Mouse (Mus musculus): Measurements from ENCODE around the gene Dcaf11. TPM values are rescaled to one million over a fixed set of nuclear protein-coding genes. Genes with fewer than 3 reads are reported as not detected.

The Dcaf11 gene
- total RNA-seq (2021) = 100 to 1,000 TPM; 147 to 152 TPM
- long read RNA-seq, experiment 1, transcript Dcaf11-201 (15 exons, 2,601 nt) = minor isoform, 8 of 150 reads
- long read RNA-seq, experiment 1, transcript Dcaf11-202 (15 exons, 2,538 nt) = major isoform, 25 of 150 reads
- long read RNA-seq, experiment 1, transcript Dcaf11-213 (15 exons, 2,593 nt) = minor isoform, 9 of 150 reads
- long read RNA-seq, experiment 1, transcript Dcaf11-206 (14 exons, 2,660 nt) = minor isoform, 18 of 150 reads
- long read RNA-seq, experiment 1, partial matches to known transcripts = 31 of 150 reads
- long read RNA-seq, experiment 1, other reads (novel, unspliced or antisense) = 53 of 150 reads
- long read RNA-seq, experiment 2, transcript Dcaf11-213 (15 exons, 2,593 nt) = minor isoform, 5 of 73 reads
- long read RNA-seq, experiment 2, transcript Dcaf11-206 (14 exons, 2,660 nt) = minor isoform, 10 of 73 reads
- long read RNA-seq, experiment 2, transcript Dcaf11-202 (15 exons, 2,538 nt) = major isoform, 15 of 73 reads
- long read RNA-seq, experiment 2, transcript Dcaf11-216 (15 exons, 2,624 nt) = minor isoform, 6 of 73 reads
- long read RNA-seq, experiment 2, partial matches to known transcripts = 10 of 73 reads
- long read RNA-seq, experiment 2, other reads (novel, unspliced or antisense) = 24 of 73 reads

DNA sequence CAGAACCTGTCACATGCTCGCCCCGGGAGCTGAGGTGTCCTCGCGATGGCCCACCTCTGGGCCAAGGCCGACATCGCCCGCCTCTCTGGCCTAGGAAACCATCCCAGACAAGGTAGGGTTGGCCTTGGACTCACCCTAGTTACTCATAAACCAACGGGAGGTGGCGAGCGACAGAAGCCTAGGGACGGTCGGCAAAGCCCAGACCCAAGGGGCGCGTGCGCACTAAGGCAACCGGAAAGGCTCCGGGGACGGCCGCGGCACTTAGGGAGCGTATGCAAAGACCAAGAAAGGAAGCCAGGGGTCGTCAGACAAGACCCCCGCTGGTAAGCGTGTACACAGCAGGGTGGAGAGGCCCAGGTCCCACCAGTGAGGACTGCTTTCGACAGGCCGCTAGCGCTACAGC, at the start of gene Dcaf11:
Gene Dcaf11, plus strand, starts transcription at position 208 of the 403 bp plus-strand sequence.
- peak; percentile 93 to 95 for DNase-seq

GRCm38 (mm10) chr14:55510125-55510731, 49.6 kb upstream of the Dcaf11 start, which contains the start of gene Cpne6:
Gene Cpne6, plus strand, starts transcription at chr14:55510445.
- no peak for DNase-seq

DNA sequence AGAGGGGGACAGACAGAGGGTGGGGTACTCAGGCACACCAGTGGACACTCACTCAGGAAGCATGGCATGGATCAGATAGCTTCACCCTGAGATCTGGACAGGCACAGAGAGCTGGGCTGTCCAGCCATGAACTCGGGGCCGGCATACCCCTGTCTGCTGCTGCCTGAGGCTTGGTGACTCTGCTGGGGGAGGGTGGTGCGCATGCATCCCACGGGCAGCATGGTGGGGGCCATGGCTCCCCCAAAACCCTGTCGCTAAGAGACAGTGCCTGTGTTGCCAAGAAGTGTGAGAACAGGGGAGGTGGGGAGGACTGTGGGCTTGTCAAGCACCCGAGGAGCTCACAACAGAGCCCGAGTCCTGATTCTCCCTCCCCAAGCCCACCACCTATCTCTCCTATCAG, 48.8 kb upstream of the Dcaf11 start:
- DNase-seq = no peak

DNA sequence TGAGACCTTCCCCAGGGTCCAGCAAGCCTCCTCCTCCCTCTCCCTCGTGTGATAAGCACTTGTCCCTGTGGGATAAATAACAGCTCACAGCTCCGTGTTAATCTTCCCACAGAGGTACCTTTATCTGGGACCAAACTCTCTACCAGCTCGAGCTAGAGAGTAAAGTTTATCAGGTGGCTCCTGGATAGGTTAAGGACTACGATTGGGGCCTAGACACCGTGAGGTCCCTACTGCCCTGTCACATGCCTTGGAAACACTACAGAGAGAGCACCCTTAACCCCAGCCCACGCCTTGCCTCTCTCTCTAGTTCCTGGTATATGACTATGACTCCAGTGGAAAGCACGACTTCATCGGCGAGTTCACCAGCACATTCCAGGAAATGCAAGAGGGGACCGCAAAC, 45.9 kb upstream of the Dcaf11 start:
- no peak for DNase-seq

- DNase-seq = no peak
These were observed 44.0 kb upstream of the Dcaf11 start for GRCm38 (mm10) chr14:55515846-55516245.

DNA sequence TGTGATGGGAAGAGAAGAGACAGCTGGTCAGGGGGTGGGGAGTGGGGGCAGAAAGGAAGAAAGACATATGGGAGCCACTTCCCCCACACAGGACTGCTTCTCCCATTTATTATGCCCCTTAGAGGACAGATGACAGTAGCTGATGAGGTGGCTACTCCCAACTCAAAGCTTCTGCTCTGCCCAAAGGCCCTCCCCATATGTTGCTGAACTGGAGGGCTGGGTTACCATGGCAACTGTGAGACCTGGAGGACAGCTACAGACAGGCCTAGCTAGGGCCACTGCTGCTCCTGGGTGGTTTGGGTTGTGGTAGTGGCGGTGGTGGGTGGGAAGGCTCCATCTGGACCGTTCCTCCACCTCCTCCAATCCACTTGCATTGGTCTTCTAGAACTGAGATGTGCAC, 40.9 kb upstream of the Dcaf11 start:
- DNase-seq = no peak

- DNase-seq = no peak
These were observed 40.2 kb upstream of the Dcaf11 start for GRCm38 (mm10) chr14:55519604-55520003.

DNA sequence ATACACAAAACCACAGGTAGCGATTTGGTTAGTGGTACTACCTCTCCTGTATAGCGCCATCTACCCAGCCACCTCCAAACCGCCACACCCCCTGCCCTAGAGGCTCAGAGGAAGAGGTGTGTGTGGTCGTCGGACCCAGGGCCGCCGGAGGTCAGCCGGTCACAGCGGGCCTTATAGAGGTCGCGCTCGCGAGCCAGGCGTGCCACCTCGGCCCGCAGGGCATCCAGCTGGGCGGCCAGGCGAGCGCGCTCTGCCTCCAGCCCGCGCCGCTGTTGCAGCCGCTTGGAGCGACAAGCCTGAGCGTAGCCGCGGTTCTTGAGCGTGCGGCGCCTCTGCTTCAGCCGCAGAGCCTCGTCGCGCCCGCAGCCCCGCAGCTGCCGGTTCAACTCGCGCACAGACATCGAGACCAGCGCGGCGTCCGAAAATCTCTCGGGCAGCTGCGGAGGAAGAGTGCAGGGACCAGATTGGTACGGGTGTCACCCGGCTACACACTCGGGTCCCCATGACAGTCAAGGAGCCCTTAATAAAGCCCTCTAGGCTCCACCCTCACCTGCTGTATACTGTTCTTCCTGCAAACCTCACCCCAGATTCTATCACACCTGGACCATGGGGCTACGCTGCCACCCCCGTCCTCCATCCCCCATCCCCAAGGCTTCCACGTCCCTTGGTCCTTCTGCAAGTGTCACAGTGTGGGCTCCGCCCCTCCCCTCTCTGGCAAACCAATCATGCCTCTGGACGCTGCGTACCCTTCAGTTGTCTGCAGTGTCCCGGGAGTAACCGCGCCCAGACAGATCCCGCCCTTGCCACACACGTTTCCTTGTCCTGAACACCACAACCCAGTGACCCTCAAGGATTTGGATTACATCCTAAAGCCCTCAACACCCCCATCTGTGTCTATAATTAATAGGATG, 39.1 kb upstream of the Dcaf11 start:
- DNase-seq = no peak

- no peak for DNase-seq
These were observed 35.7 kb upstream of the Dcaf11 start for GRCm38 (mm10) chr14:55524062-55524461.

GRCm38 (mm10) chr14:55524785-55525184, 35.0 kb upstream of the Dcaf11 start, which contains the start of gene Nrl:
Gene Nrl, minus strand, starts transcription at chr14:55524981.
- no peak for DNase-seq

DNA sequence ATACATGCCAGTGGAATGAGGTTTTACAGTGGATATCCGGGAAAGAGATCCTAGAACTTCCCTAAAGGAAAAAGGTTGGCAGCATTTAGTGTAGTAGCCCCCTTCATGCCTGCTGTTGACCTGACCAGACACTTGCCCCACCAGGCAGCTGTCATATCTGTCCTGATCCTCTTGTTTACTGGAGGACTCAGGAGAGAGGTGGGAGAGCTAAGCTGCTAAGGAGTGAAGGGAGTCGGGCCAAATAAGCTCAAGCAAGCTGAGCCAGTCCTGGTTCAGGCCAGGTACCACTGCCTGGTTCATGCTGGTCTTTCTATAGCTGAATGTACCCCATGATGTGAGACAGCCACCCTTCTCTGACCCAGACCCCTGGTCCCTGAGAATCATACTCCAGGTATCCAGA, 33.1 kb upstream of the Dcaf11 start:
- DNase-seq = no peak

GRCm38 (mm10) chr14:55527940-55528339, 31.9 kb upstream of the Dcaf11 start:
- peak in 1 of 2 experiments; percentile 26 for DNase-seq

- peak in 1 of 2 experiments; percentile 66 for DNase-seq
These were observed 23.6 kb upstream of the Dcaf11 start for GRCm38 (mm10) chr14:55536116-55536745.

- peak; percentile 88 to 97 for DNase-seq
These were observed 19.6 kb upstream of the Dcaf11 start, which contains the start of gene Pck2 for GRCm38 (mm10) chr14:55540067-55540786. Gene Pck2, plus strand, starts transcription at chr14:55540266.

- peak; percentile 92 to 94 for DNase-seq
These were observed 19.0 kb upstream of the Dcaf11 start for GRCm38 (mm10) chr14:55540787-55541321.

GRCm38 (mm10) chr14:55542268-55542667, 17.5 kb upstream of the Dcaf11 start:
- no peak for DNase-seq

DNA sequence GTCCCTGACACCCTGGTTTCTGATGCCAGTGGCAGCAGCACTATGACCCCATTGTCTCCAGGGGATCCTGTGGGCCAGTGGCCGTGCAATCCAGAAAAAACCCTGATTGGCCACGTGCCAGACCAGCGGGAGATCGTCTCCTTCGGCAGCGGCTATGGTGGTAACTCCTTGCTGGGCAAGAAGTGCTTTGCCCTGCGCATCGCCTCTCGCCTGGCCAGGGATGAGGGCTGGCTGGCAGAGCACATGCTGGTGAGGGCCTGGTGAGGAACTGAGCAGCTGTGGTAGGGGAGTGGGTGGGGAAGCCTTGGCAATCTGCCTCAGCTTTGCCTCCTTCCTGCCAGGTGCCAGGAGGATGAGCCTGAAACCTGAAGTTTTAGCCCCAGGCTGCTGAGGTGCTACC, 15.5 kb upstream of the Dcaf11 start:
- DNase-seq = no peak

DNA sequence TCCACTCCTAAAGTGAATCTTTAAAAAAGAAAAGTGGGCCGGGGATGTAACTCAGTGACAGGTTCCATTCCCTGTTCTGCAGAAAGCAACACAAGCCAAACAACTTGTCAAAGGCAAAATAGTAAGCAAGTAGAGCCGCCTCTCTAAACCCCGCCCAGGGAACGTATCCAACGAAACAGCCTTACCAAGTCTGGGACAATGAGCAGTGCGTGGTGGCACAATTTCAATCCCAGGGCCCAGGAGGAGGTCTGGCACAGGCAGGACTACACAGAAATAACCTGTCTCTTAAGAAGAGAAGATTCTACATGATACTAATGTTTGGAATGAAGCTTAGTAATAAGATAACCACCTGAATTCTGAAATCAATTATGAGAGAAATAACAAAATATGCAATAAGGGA, 9.6 kb upstream of the Dcaf11 start:
- DNase-seq = no peak

GRCm38 (mm10) chr14:55551347-55551746, 8.5 kb upstream of the Dcaf11 start:
- DNase-seq = no peak

GRCm38 (mm10) chr14:55551794-55552193, 8.0 kb upstream of the Dcaf11 start:
- DNase-seq = no peak

Data from heart, adult 18-20 months (tissue).